Mouse (Mus musculus): ENCODE measurements at regions not wholly inside any gene's neighbourhood (a gene's known extent, or its start where the extent isn't known, plus 50 kb on each side); places are given as distances from the start of the nearest gene placed in this dataset.

DNA sequence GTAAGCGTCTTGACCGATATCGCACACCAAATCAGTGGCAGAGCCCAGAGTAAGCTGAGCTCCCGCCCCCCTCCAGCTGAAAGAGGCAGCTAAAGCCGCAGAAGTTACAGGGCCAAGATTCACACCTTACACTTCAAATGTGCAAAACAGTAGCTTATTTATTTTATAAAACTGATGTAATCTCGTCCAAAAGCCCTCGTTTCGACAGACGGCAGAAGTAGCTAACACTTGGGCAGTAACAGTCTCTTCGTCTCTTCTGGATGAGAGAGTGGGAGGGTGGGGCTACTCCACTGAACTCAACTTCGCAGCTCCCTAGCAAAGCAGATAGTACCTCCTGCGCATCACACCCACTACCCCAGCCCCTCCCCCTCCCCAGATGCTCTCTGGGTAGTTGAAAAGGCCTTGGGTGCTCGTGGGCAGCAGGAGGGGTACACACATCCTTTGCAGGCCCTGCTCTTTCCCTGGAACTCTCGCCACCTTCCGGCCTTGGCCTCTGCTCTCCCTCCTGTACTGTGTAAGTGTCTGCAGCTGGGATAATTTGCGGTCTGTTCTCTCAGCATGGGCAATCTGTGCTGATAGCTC lies 201.5 kb downstream of the Msrb3 start:
- TF ChIP-seq POLR2A (IDR thresholded peaks at IDR 0.05; ENCODE audit: low read depth, low read length) (no peak), CTCF (conservative IDR thresholded peaks at IDR 0.05; ENCODE audit: insufficient read depth, insufficient read length, low read depth, low read length) (no peak)

Data from kidney, adult 2 months (tissue).